Mouse (Mus musculus) MEL (cell line): Measurements from ENCODE around the gene Kmt2d. TPM values are rescaled to one million over a fixed set of nuclear protein-coding genes. Genes with fewer than 3 reads are reported as not detected.
A peak's percentile ranks its signal among the peaks of the same experiment; 100 is the strongest.

ENCODE experiments used
- DNase-seq: peaks from one replicate; pipeline ENCODE4 v3.0.0; 2011; ENCODE audit warnings: low read depth, low spot score
- H3K27ac ChIP-seq: 2 replicates; pipeline ENCODE4 v1.5.1; 2012; ENCODE audit warnings: low read depth, mild to moderate bottlenecking, control low read depth, low read length, moderate library complexity; ENCODE audit not compliant: control insufficient read depth
- H3K27me3 ChIP-seq, 2 experiments: fragments of 150-350 bp in 1 of 2; sonication (generic) in 1 of 2; 2 replicates each; pipeline ENCODE4 v1.6.1; 2012; ENCODE audit warnings: low read length in 2 of 2, mild to moderate bottlenecking in 2 of 2, improper control_type of control experiment in 1 of 2, moderate library complexity in 1 of 2; ENCODE audit not compliant: insufficient read depth in 2 of 2, control insufficient read depth in 1 of 2
- H3K36me3 ChIP-seq, 2 experiments: 2 replicates each; pipeline ENCODE4 v1.6.1; 2012 to 2014; ENCODE audit warnings: low read length in 2 of 2, improper control_type of control experiment in 1 of 2, inconsistent platforms in 1 of 2, mild to moderate bottlenecking in 1 of 2; ENCODE audit not compliant: insufficient read depth in 2 of 2, control insufficient read depth in 1 of 2
- H3K4me1 ChIP-seq, 2 experiments: fragments of 150-350 bp in 1 of 2; sonication (generic) in 1 of 2; 2 replicates each; pipeline ENCODE4 v1.6.1; 2012; ENCODE audit warnings: low read length in 2 of 2, improper control_type of control experiment in 1 of 2, mild to moderate bottlenecking in 1 of 2; ENCODE audit not compliant: insufficient read depth in 2 of 2, control insufficient read depth in 1 of 2
- H3K4me3 ChIP-seq, 2 experiments: fragments of 150-350 bp in 1 of 2; sonication (generic) in 1 of 2; 2 replicates each; pipeline ENCODE4 v1.5.1; 2012; ENCODE audit warnings: low read depth in 2 of 2, low read length in 2 of 2, mild to moderate bottlenecking in 2 of 2, moderate library complexity in 2 of 2, control low read depth in 1 of 2, improper control_type of control experiment in 1 of 2; ENCODE audit not compliant: control insufficient read depth in 1 of 2, insufficient read depth in 1 of 2
- H3K79me2 ChIP-seq: 2 replicates; pipeline ENCODE4 v1.6.1; 2012; ENCODE audit warnings: mild to moderate bottlenecking, low read length, moderate library complexity; ENCODE audit not compliant: control insufficient read depth, poor library complexity, insufficient read depth
- H3K9ac ChIP-seq: 2 replicates; pipeline ENCODE4 v1.6.1; 2012; ENCODE audit warnings: low read depth, mild to moderate bottlenecking, control low read depth, low read length, moderate library complexity; ENCODE audit not compliant: control insufficient read depth, poor library complexity, severe bottlenecking
- H3K9me3 ChIP-seq: fragments of 150-350 bp; sonication (generic); replicated peaks from 2 replicates; pipeline ENCODE4 v1.6.1; 2012; ENCODE audit warnings: mild to moderate bottlenecking, low read length, improper control_type of control experiment, moderate library complexity; ENCODE audit not compliant: insufficient read depth
- CHD2 ChIP-seq: IDR thresholded peaks from 2 replicates; pipeline ENCODE4 v1.6.1; 2011; ENCODE audit warnings: low read length, improper control_type of control experiment
- CTCF ChIP-seq, 3 experiments: IDR thresholded peaks in 2 of 3; conservative IDR thresholded peaks in 1 of 3; 2 replicates each; pipeline ENCODE4 v1.5.1; 2011 to 2012; ENCODE audit warnings: low read length in 3 of 3, low read depth in 2 of 3, mild to moderate bottlenecking in 2 of 3, improper control_type of control experiment in 1 of 3, inconsistent platforms in 1 of 3, mixed read lengths in 1 of 3, moderate library complexity in 1 of 3; ENCODE audit not compliant: control insufficient read depth in 1 of 3, insufficient read depth in 1 of 3, poor library complexity in 1 of 3, severe bottlenecking in 1 of 3
- HCFC1 ChIP-seq: IDR thresholded peaks from 2 replicates; pipeline ENCODE4 v1.6.1; 2012; ENCODE audit warnings: low read depth, mild to moderate bottlenecking, inconsistent platforms, low read length, improper control_type of control experiment, moderate library complexity
- MAFK ChIP-seq: IDR thresholded peaks from 2 replicates; pipeline ENCODE4 v1.6.1; 2011; ENCODE audit warnings: low read depth, mild to moderate bottlenecking, low read length, improper control_type of control experiment, borderline replicate concordance
- MAX ChIP-seq: IDR thresholded peaks from 2 replicates; pipeline ENCODE4 v1.6.1; 2011; ENCODE audit warnings: low read length, improper control_type of control experiment
- MEF2A ChIP-seq: IDR thresholded peaks from 2 replicates; pipeline ENCODE4 v1.6.1; 2014; ENCODE audit warnings: low read depth, mild to moderate bottlenecking, inconsistent platforms, low read length, improper control_type of control experiment; ENCODE audit not compliant: poor library complexity, insufficient replicate concordance, severe bottlenecking; ENCODE audit errors: extremely low read depth
- MXI1 ChIP-seq: IDR thresholded peaks from 2 replicates; pipeline ENCODE4 v1.6.1; 2011; ENCODE audit warnings: mild to moderate bottlenecking, low read depth, low read length, improper control_type of control experiment
- NELFE ChIP-seq: IDR thresholded peaks from 2 replicates; pipeline ENCODE4 v1.6.1; 2011; ENCODE audit warnings: low read depth, low read length, improper control_type of control experiment
- POLR2A ChIP-seq, 2 experiments: IDR thresholded peaks; 2 replicates each; pipeline ENCODE4 v1.6.1; 2011 to 2012; ENCODE audit warnings: low read length in 2 of 2, mild to moderate bottlenecking in 2 of 2, control low read depth in 1 of 2, improper control_type of control experiment in 1 of 2, low read depth in 1 of 2, moderate library complexity in 1 of 2; ENCODE audit not compliant: control insufficient read depth in 1 of 2, insufficient read depth in 1 of 2, poor library complexity in 1 of 2
- POLR2AphosphoS2 ChIP-seq: IDR thresholded peaks from 2 replicates; pipeline ENCODE4 v1.6.1; 2011; ENCODE audit warnings: low read length, improper control_type of control experiment
- POLR2AphosphoS5 ChIP-seq: IDR thresholded peaks from 2 replicates; pipeline ENCODE4 v1.6.1; 2012; ENCODE audit warnings: low read depth, borderline replicate concordance, mild to moderate bottlenecking, inconsistent platforms, low read length, moderate library complexity, mixed read lengths
- SIN3A ChIP-seq: IDR thresholded peaks from 2 replicates; pipeline ENCODE4 v1.6.1; 2012; ENCODE audit warnings: low read length, improper control_type of control experiment, inconsistent platforms
- SMC3 ChIP-seq: IDR thresholded peaks from 2 replicates; pipeline ENCODE4 v1.6.1; 2011; ENCODE audit warnings: low read depth, low read length, improper control_type of control experiment
- TBP ChIP-seq: IDR thresholded peaks from 2 replicates; pipeline ENCODE4 v1.8.0; 2011; ENCODE audit warnings: low read depth, low read length, improper control_type of control experiment
- UBTF ChIP-seq: IDR thresholded peaks from 2 replicates; pipeline ENCODE4 v1.6.1; 2012; ENCODE audit warnings: low read depth, mild to moderate bottlenecking, inconsistent platforms, low read length, improper control_type of control experiment, moderate library complexity, borderline replicate concordance; ENCODE audit not compliant: insufficient read depth
- USF1 ChIP-seq: IDR thresholded peaks from 2 replicates; pipeline ENCODE4 v1.6.1; 2014; ENCODE audit warnings: low read depth, mild to moderate bottlenecking, inconsistent platforms, low read length, improper control_type of control experiment, moderate library complexity
- polyA plus RNA-seq, 2 experiments: library from polyadenylated mRNA; stranded (reverse) in 1 of 2; unstranded in 1 of 2; fragments of >175 nt in 1 of 2; fragments of >200 nt in 1 of 2; gene quantifications; 2 replicates each; pipeline versions ENCODE4 v1.2.1 to v1.2.4; 2012; ENCODE audit warnings: low replicate concordance in 2 of 2, low read depth in 1 of 2; ENCODE audit not compliant: insufficient read length in 2 of 2, insufficient read depth in 1 of 2, missing spikeins in 1 of 2
- total RNA-seq: library from RNA; depleted of rRNA; stranded (reverse); fragments of 300-350 nt; gene quantifications from 2 replicates; pipeline ENCODE4 v1.2.3, GENCODE M21; 2012

The Kmt2d gene
- total and polyA plus RNA-seq, 3 experiments: 12.5 to 47.7 (median 42.0) TPM

DNA sequence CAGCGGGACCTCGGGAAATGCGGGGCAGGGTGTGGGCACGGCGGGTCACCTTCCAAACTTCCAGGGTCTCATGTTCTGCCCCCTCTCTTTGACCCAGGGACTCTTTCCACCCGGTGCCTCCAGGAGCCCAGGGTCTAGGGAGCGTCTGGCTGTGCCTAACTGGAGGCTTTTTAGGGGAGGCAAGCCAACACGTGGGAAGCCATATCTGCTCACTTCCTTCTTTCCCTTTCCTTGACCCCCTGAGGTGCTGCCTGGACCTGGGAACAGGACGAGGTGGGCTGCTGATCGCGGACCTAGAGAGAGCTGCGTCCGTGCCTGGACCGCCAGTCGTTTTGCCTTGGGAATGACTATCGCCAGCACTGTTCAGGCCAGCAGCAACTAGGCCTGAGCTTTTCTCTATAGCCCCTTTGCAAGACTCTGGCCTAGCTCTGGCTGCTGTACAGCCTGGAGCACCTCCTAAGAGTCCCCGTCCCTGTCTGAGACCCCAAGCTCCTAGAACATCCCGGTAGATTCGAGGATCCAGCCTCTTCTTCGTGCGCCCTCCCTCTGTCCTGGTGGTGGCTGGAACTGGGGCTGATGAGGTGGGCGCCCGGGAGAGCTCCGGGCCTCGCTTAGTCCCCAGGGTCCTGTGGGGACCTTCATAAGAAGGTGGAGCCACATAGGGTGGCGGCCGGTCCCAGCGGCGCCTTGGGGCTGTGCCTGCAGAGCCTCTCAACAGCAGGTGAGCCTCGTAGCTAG lies 64.8 kb downstream of the Kmt2d start:
- H3K36me3 ChIP-seq: peaks cover under 1 to 8% of the 10 kb centered on the region in 2 experiments; a peak in 2 of 4 replicates
- TF ChIP-seq USF1 (0 out of 2 replicates have a peak, but pooled peaks have one; percentile 11), CTCF (IDR thresholded peaks at IDR 0.05 in 2 of 3, conservative IDR thresholded peaks at IDR 0.05 in 1 of 3; ENCODE audit: control insufficient read depth in 1 of 3, insufficient read depth in 1 of 3, low read depth in 2 of 3, low read length in 3 of 3, poor library complexity in 1 of 3, severe bottlenecking in 1 of 3) (0 out of 6 replicates have a peak, but pooled peaks of 1 of the 3 experiments have one; percentile 0), MAX (peak; percentile 67), UBTF (0 out of 2 replicates have a peak, but pooled peaks have one; percentile 73), SIN3A (peak; percentile 22), HCFC1 (0 out of 2 replicates have a peak, but pooled peaks have one; percentile 2), TBP (0 out of 2 replicates have a peak, but pooled peaks have one; percentile 10), POLR2AphosphoS5 (no peak), CHD2 (no peak), MXI1 (peak; percentile 70)
- TF ChIP-seq, all 39 proteins: peak for 8
- Histone ChIP-seq H3K4me1 (peaks cover 2 to 12% of the 10 kb centered on the region in 2 experiments; a peak in 2 of 4 replicates), H3K27me3 (no peaks in the 10 kb centered on the region), H3K4me3 (peak overlapping the region; percentile 58), H3K27ac (peak overlapping the region; percentile 73), H3K79me2 (peaks cover 28% of the 10 kb centered on the region), H3K9ac (peak overlapping the region; percentile 85), H3K9me3 (no peaks in the 10 kb centered on the region)
- DNase-seq: peak; percentile 66

DNA sequence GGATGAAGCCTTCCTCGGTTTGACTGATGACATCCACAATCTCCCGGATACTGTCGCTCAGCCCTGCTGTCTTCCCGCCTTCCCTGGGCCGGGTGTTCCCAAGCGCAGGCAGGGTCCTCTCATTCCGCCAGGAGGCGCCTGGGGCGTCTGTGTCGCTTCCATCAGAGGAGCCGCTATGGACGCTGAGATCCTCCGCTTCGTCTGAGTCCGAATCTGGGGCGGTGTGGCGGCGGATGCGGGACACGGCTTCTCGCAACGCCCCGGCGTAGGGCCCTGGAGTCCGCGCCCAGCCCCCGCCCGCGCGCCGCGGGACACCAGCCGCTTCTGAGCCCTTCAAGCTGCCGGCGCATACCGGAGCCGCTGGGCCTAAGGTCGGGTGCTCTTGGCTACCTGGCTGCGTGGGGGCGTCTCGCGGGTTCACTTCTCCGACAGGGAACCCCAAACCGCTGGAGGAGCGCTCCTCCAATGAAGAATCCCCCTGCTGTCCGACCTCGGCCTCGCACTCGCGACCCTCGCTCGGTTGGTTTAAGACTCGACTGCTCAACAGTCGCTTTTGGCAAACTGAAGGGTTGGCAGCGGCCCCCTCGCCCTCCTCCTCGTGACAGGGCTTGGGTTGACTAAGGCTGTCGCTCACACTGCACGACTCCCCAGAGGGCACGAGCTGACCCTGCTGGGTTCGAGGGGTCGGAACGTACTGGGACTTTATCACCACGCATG lies 65.5 kb downstream of the Kmt2d start:
- Histone ChIP-seq H3K4me1 (peaks cover 2 to 12% of the 10 kb centered on the region in 2 experiments; a peak in 2 of 4 replicates), H3K9ac (peak overlapping the region; percentile 85), H3K36me3 (peaks cover 0 to 8% of the 10 kb centered on the region in 2 experiments; a peak in 2 of 4 replicates), H3K4me3 (peak overlapping the region; percentile 58), H3K79me2 (peaks cover 28% of the 10 kb centered on the region), H3K27me3 (no peaks in the 10 kb centered on the region), H3K27ac (peak overlapping the region; percentile 73), H3K9me3 (no peaks in the 10 kb centered on the region)
- peak; percentile 66 for DNase-seq
- TF ChIP-seq CTCF (IDR thresholded peaks at IDR 0.05 in 2 of 3, conservative IDR thresholded peaks at IDR 0.05 in 1 of 3; ENCODE audit: control insufficient read depth in 1 of 3, insufficient read depth in 1 of 3, low read depth in 2 of 3, low read length in 3 of 3, poor library complexity in 1 of 3, severe bottlenecking in 1 of 3): peak in 2 of 3 experiments; percentile 44 to 53; a peak in 5 of 6 replicates
- peak; percentile 19 for TF ChIP-seq SMC3
- no peak for TF ChIP-seq CHD2
- TF ChIP-seq SIN3A: 0 out of 2 replicates have a peak, but pooled peaks have one; percentile 19
- no peak for TF ChIP-seq MAFK
- TF ChIP-seq NELFE: peak; percentile 15; the same call in 1 of the 2 replicates
- peak; percentile 26; the same call in 1 of the 2 replicates for TF ChIP-seq MEF2A
- 0 out of 2 replicates have a peak, but pooled peaks have one; percentile 18 for TF ChIP-seq POLR2AphosphoS2
- no peak for TF ChIP-seq USF1
- TF ChIP-seq POLR2A (IDR thresholded peaks at IDR 0.05; ENCODE audit: control insufficient read depth in 1 of 2, insufficient read depth in 1 of 2, low read depth in 1 of 2, low read length in 2 of 2, poor library complexity in 1 of 2): peak in 1 of 2 experiments; percentile 48; a peak in 1 of 4 replicates
- TF ChIP-seq POLR2AphosphoS5: no peak
- TF ChIP-seq TBP: 0 out of 2 replicates have a peak, but pooled peaks have one; percentile 47
